In genomic region chr14:24004471-24005271, GRCm38 (mm10) we compare ENCODE assay signal across 8 mouse cellular contexts. TPM values are rescaled to one million over a fixed set of nuclear protein-coding genes. Genes with fewer than 3 reads are reported as not detected.
DNase-seq lines count a peak whose midpoint lies in the region; ATAC-seq and TF ChIP-seq lines count a peak whose summit lies in the region.
"Had no signal": no experiment of that assay in that cellular context is flagged by ENCODE, and none has a peak within 500 bp of the region (broad histone marks: within the 10 kb centered on the region; RNA-seq: fewer than 3 reads in every experiment).

No protein-coding gene starts in this region.

- peak overlapping the region; percentile 85 for H3K9ac ChIP-seq in midbrain, postnatal 0 days (replicated peaks; ENCODE audit: low read length, poor library complexity, severe bottlenecking)

- H3K27me3 ChIP-seq in midbrain, postnatal 0 days (ENCODE audit: insufficient read depth, low read length): no peaks in the 10 kb centered on the region; the same call in 1 of the 2 replicates

- peaks cover 7% of the 10 kb centered on the region; the same call in 1 of the 2 replicates for H3K4me1 ChIP-seq in midbrain, postnatal 0 days (ENCODE audit: insufficient read depth, low read length)

- H3K4me3 ChIP-seq in midbrain, postnatal 0 days (ENCODE audit: low read depth, low read length): peak overlapping the region; percentile 85
- H3K4me3 ChIP-seq: erythroblast, embryonic 14.5 days had no signal

- H3K36me3 ChIP-seq in midbrain, postnatal 0 days (ENCODE audit: insufficient read depth, low read length): no peaks in the 10 kb centered on the region

- ATAC-seq in frontal cortex, adult (ENCODE audit: low TSS enrichment): peak; percentile 50
- ATAC-seq in midbrain, postnatal 0 days (ENCODE audit: low FRiP score): peak; percentile 78

- WGBS in midbrain, postnatal 0 days: under 1% methylated on average over 57 of the region's 82 CpGs

- H3K27ac ChIP-seq in midbrain, postnatal 0 days (ENCODE audit: low read depth, low read length): peak overlapping the region; percentile 95

- TF ChIP-seq CTCF in midbrain, postnatal 0 days (IDR thresholded peaks at IDR 0.05): peak; percentile 78

- peak; percentile 55 to 57 for DNase-seq in adrenal gland, adult 18-20 months (ENCODE audit: low spot score in 2 of 2)
- DNase-seq in cerebellum, adult 8-10 months: peak; percentile 12
- peak; percentile 6 for DNase-seq in hindlimb bud, embryonic 11.5 days (ENCODE audit: extremely low spot score, low read depth, low spot score)
- DNase-seq in left cerebral cortex, postnatal 25 days (ENCODE audit: low spot score in 2 of 2): peak; percentile 64 to 69
- DNase-seq in midbrain, postnatal 0 days (ENCODE audit: low spot score): peak; percentile 72
- peak; percentile 63 for DNase-seq in testis, postnatal 10 days (ENCODE audit: low spot score)

- H3K9me3 ChIP-seq in midbrain, postnatal 0 days (ENCODE audit: low read length): no peaks in the 10 kb centered on the region

- peak overlapping the region; percentile 73 for H3K4me2 ChIP-seq in midbrain, postnatal 0 days (ENCODE audit: low read depth, low read length, poor library complexity, severe bottlenecking)

- intact Hi-C loops in left cerebral cortex, postnatal 25 days (cut with DNase I): loop anchor here (2.0 to 10.0 kb wide), 3 partner anchors 107 to 320 kb away; no protein-coding TSS in a partner anchor

RNA-seq across cellular contexts. Expression of gene Kcnma1, which starts 9.6 kb away (rescaled TPM):
- total RNA-seq in adrenal gland, adult 18-20 months (2021): 10 to 100 TPM; 53.0 to 70.6 TPM
- total RNA-seq in left cerebral cortex, postnatal 25 days (2021): 100 to 1,000 TPM; 183 to 192 TPM
- 45.7 and 55.4 TPM in 2 replicates for total RNA-seq in midbrain, postnatal 0 days (2014; rRNA removed)
- 17.4 and 20.6 TPM in 2 replicates for polyA plus RNA-seq in midbrain, postnatal 0 days (2015; fragmentation: Nextera tagmentation; extraction: Ambion mirVana)
- polyA plus RNA-seq: erythroblast, embryonic 14.5 days had no signal

Comparison
In these comparisons a context has a peak if more than half of its experiments do, and no peak if none do; other contexts are left out.
1. Peak in every context shown above with its lines: DNase-seq, ATAC-seq, H3K4me3 ChIP-seq and H3K27ac ChIP-seq.
2. DNase-seq: peak in every context shown above with its lines; median percentile 72 in midbrain, postnatal 0 days; 66 in left cerebral cortex, postnatal 25 days; 63 in testis, postnatal 10 days; 56 in adrenal gland, adult 18-20 months; 12 in cerebellum, adult 8-10 months; 6 in hindlimb bud, embryonic 11.5 days.